ENCODE assay signal across 23 mouse cellular contexts in the genomic region with DNA sequence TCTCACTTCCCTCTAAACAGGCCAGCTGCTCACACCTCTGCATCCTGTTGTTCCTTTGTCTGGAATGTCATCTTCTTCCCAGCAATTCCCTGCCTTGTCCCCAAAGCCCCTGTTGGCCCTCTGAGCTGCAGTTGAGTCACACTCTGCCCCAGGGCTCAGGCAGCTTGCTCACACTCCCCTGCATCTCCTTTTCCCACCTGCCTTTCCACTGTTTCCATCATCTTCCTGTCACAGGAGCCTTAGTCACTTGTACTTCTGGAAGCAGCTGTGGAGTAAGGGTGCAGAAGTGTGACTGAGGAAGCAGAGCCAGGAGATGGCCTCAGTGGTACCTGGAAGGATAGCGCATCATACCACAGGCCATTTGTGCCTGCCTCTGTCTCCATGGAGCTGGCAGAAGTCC. TPM values are rescaled to one million over a fixed set of nuclear protein-coding genes. Genes with fewer than 3 reads are reported as not detected.
DNase-seq lines count a peak whose midpoint lies in the region; ATAC-seq lines count a peak whose summit lies in the region.
"Had no signal": no experiment of that assay in that cellular context is flagged by ENCODE, and none has a peak within 500 bp of the region (broad histone marks: within the 10 kb centered on the region; RNA-seq: fewer than 3 reads in every experiment).

No protein-coding gene starts in this region.

- H3K36me3 ChIP-seq in megakaryocyte, embryonic 14.5 days (replicated peaks; ENCODE audit: low read length): peaks cover 13% of the 10 kb centered on the region

- no peak for ATAC-seq in megakaryocyte, adult 5-6 weeks (ENCODE audit: poor library complexity, severe bottlenecking)
- ATAC-seq in megakaryocyte progenitor cell, adult 5-6 weeks (replicated peaks; ENCODE audit: poor library complexity): no peak
- ATAC-seq: activated CD4-positive, CD25-positive, alpha-beta regulatory T cell, adult 4 months; CD4-positive, CD25-positive, alpha-beta regulatory T cell, adult 4 months; forebrain, embryonic 13.5 days; forebrain, embryonic 15.5 days; forebrain, postnatal 0 days had no signal

- H3K27me3 ChIP-seq in megakaryocyte, embryonic 14.5 days (replicated peaks): peaks cover 13% of the 10 kb centered on the region
- H3K27me3 ChIP-seq: forebrain, embryonic 13.5 days; forebrain, embryonic 15.5 days had no signal

- peak; percentile 82 for DNase-seq in 3T3-L1 (ENCODE audit: low read depth, low spot score)
- DNase-seq in Muller cell, postnatal 12 days (ENCODE audit: inconsistent ontology term): peak; percentile 18
- no peak for DNase-seq in left cerebral cortex, adult 8-10 months (ENCODE audit: low spot score in 2 of 2)
- DNase-seq in right cerebral cortex, postnatal 10 days (ENCODE audit: low spot score in 2 of 2): no peak
- DNase-seq: adrenal gland, adult 8-10 months; adrenal gland, postnatal 14 days; adrenal gland, postnatal 36 days; cerebellum, adult 11-12 months; cerebellum, adult 2 months; cerebellum, adult 9-10 months; cerebellum, postnatal 10 days; cerebellum, postnatal 25 days; forebrain, postnatal 0 days had no signal

- H3K4me3 ChIP-seq in megakaryocyte, embryonic 14.5 days (replicated peaks): peak overlapping the region; percentile 21
- H3K4me3 ChIP-seq: embryonic facial prominence, embryonic 10.5 days; embryonic facial prominence, embryonic 12.5 days; forebrain, embryonic 13.5 days; forebrain, embryonic 15.5 days had no signal

- peaks cover 29% of the 10 kb centered on the region for H3K4me1 ChIP-seq in megakaryocyte, embryonic 14.5 days
- H3K4me1 ChIP-seq: embryonic facial prominence, embryonic 10.5 days; embryonic facial prominence, embryonic 12.5 days; forebrain, embryonic 13.5 days; forebrain, embryonic 15.5 days had no signal

- no peaks in the 10 kb centered on the region for H3K9me3 ChIP-seq in megakaryocyte, embryonic 14.5 days
- H3K9me3 ChIP-seq: embryonic facial prominence, embryonic 10.5 days; embryonic facial prominence, embryonic 12.5 days; forebrain, embryonic 13.5 days; forebrain, embryonic 15.5 days; G1E had no signal

RNA-seq across cellular contexts. Expression of a gene that starts 15.4 kb away (rescaled TPM):
- polyA plus RNA-seq in megakaryocyte, embryonic 14.5 days (2012; ENCODE audit: insufficient read depth, low replicate concordance): 34.8 and 158 TPM in 2 replicates
- 20.1 and 23.6 TPM in 2 replicates for total RNA-seq in megakaryocyte, adult 5-6 weeks (2015)
- total RNA-seq in megakaryocyte, adult 5-6 weeks (2017): 14.1 and 15.9 TPM in 2 replicates
- 23.0 and 24.5 TPM in 2 replicates for total RNA-seq in megakaryocyte progenitor cell, adult 5-6 weeks (2015)
- total RNA-seq in megakaryocyte progenitor cell, adult 5-6 weeks (2017): 11.9 and 13.9 TPM in 2 replicates
- 10 to 100 TPM; 47.4 to 50.1 (median 47.8) TPM for total RNA-seq in left cerebral cortex, adult 8-10 months (2022)

RNA-seq across cellular contexts. Expression of a gene that starts 15.7 kb away (rescaled TPM):
- 689 and 1,078 TPM in 2 replicates for polyA plus RNA-seq in megakaryocyte, embryonic 14.5 days (2012; ENCODE audit: insufficient read depth, low replicate concordance)
- 255 and 284 TPM in 2 replicates for total RNA-seq in megakaryocyte, adult 5-6 weeks (2015)
- total RNA-seq in megakaryocyte, adult 5-6 weeks (2017): 427 and 451 TPM in 2 replicates
- total RNA-seq in megakaryocyte progenitor cell, adult 5-6 weeks (2015): 171 and 208 TPM in 2 replicates
- 306 and 331 TPM in 2 replicates for total RNA-seq in megakaryocyte progenitor cell, adult 5-6 weeks (2017)
- 100 to 1,000 TPM; 246 to 271 (median 263) TPM for total RNA-seq in left cerebral cortex, adult 8-10 months (2022)

RNA-seq across cellular contexts. Expression of a gene that starts 18.5 kb away (rescaled TPM):
- 20.3 and 31.4 TPM in 2 replicates for polyA plus RNA-seq in megakaryocyte, embryonic 14.5 days (2012; ENCODE audit: insufficient read depth, low replicate concordance)
- total RNA-seq in megakaryocyte, adult 5-6 weeks (2015): 31.8 and 39.6 TPM in 2 replicates
- total RNA-seq in megakaryocyte, adult 5-6 weeks (2017): 57.6 and 68.3 TPM in 2 replicates
- 10.2 and 15.2 TPM in 2 replicates for total RNA-seq in megakaryocyte progenitor cell, adult 5-6 weeks (2015)
- total RNA-seq in megakaryocyte progenitor cell, adult 5-6 weeks (2017): 16.6 and 24.3 TPM in 2 replicates
- total RNA-seq in left cerebral cortex, adult 8-10 months (2022): 100 to 1,000 TPM in 3 of 4 experiments, 10 to 100 TPM in 1; 82.6 to 107 (median 104) TPM

RNA-seq across cellular contexts. Expression of a gene that starts 26.8 kb away (rescaled TPM):
- 28.0 and 63.9 TPM in 2 replicates for polyA plus RNA-seq in megakaryocyte, embryonic 14.5 days (2012; ENCODE audit: insufficient read depth, low replicate concordance)
- total RNA-seq in megakaryocyte, adult 5-6 weeks (2015): 6.2 and 7.2 TPM in 2 replicates
- total RNA-seq in megakaryocyte, adult 5-6 weeks (2017): 7.7 and 9.9 TPM in 2 replicates
- total RNA-seq in megakaryocyte progenitor cell, adult 5-6 weeks (2015): 2.5 and 4.3 TPM in 2 replicates
- total RNA-seq in megakaryocyte progenitor cell, adult 5-6 weeks (2017): 2.0 and 2.9 TPM in 2 replicates
- 10 to 100 TPM in 3 of 4 experiments, 1 to 10 TPM in 1; 8.6 to 13.9 (median 11.8) TPM for total RNA-seq in left cerebral cortex, adult 8-10 months (2022)

RNA-seq across cellular contexts. Expression of a gene that starts 35.5 kb away (rescaled TPM):
- polyA plus RNA-seq in megakaryocyte, embryonic 14.5 days (2012; ENCODE audit: insufficient read depth, low replicate concordance): 13.9 and 21.9 TPM in 2 replicates
- total RNA-seq in megakaryocyte, adult 5-6 weeks (2015): 10.6 and 12.0 TPM in 2 replicates
- 5.5 and 10.3 TPM in 2 replicates for total RNA-seq in megakaryocyte, adult 5-6 weeks (2017)
- 12.7 and 13.4 TPM in 2 replicates for total RNA-seq in megakaryocyte progenitor cell, adult 5-6 weeks (2015)
- 4.1 and 9.7 TPM in 2 replicates for total RNA-seq in megakaryocyte progenitor cell, adult 5-6 weeks (2017)
- 1 to 10 TPM; 7.5 to 9.3 (median 8.4) TPM for total RNA-seq in left cerebral cortex, adult 8-10 months (2022)

Comparison
In these comparisons a context has a peak if more than half of its experiments do, and no peak if none do; other contexts are left out.
1. DNase-seq: peak in 3T3-L1 (single experiment) and Muller cell, postnatal 12 days (single experiment); none in left cerebral cortex, adult 8-10 months (0 of 2) and right cerebral cortex, postnatal 10 days (0 of 2).